Mouse (Mus musculus) monocyte, adult 5-6 weeks (primary cell): ENCODE measurements around the gene Zfp362. TPM values are rescaled to one million over a fixed set of nuclear protein-coding genes. Genes with fewer than 3 reads are reported as not detected.

Source experiments
- total RNA-seq: library from RNA; stranded (forward); fragments of 200-1000, 200-491, 200-594 nt; gene quantifications from 3 replicates; pipeline ENCODE4 v1.2.3, GENCODE M21; 2017

Gene Zfp362
- total RNA-seq, 1 experiment from 2014 or later: 3.6 TPM

Other genes starting within 250 kb of the Zfp362 start
- gene Zscan20, start 195.9 kb downstream of the Zfp362 start, total RNA-seq: 3.0 to 8.9 TPM (median 3.5 TPM) in 3 replicates
- 0.48 to 2.4 TPM (median 0.64 TPM) in 3 replicates for gene Tlr12, start 187.4 kb downstream of the Zfp362 start, total RNA-seq
- gene Phc2, start 151.3 kb downstream of the Zfp362 start, total RNA-seq: 15.0 to 31.5 TPM (median 22.9 TPM) in 3 replicates
- gene A3galt2, start 50.7 kb downstream of the Zfp362 start, total RNA-seq: 0.19 to 0.57 TPM in 2 of 3 replicates, not detected in the other
- 0.75 to 3.5 TPM (median 0.95 TPM) in 3 replicates for gene Trim62, start 77.5 kb upstream of the Zfp362 start, total RNA-seq
- 2.2 to 11.7 TPM (median 5.8 TPM) in 3 replicates for gene Azin2, start 156.4 kb upstream of the Zfp362 start, total RNA-seq
- gene Ak2, start 185.9 kb upstream of the Zfp362 start, total RNA-seq: 62.2 to 89.0 TPM (median 73.4 TPM) in 3 replicates